In the genomic region with DNA sequence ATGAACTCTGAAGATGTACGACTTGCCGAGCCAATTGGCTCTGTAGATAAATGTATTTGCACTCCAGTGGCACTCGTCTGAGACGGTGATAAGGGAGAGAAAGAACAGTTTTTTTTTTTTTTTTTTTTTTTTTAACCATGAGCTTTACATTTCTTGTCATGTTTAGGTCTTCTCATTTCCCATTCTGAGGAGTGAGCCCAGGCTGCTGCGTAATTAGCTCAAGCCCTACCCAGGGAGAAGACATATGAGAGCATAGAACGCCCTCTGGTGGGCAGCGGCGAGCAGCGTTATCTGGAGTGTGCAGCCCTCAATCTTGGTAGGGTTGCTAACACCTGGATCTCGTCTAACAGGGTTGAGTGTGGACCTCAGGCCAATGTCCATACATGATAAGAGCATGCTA, we compare ENCODE assay signal across 7 mouse cellular contexts. TPM values are rescaled to one million over a fixed set of nuclear protein-coding genes. Genes with fewer than 3 reads are reported as not detected.
DNase-seq lines count a peak whose midpoint lies in the region.

No protein-coding gene starts in this region.

- intact Hi-C loops in left cerebral cortex, postnatal 14 days (cut with DNase I) = loop anchor here (2.0 to 5.0 kb wide), 3 partner anchors 122 to 356 kb away; no protein-coding TSS in a partner anchor

- 33% methylated on average over 10 of the region's 10 CpGs for WGBS in midbrain, embryonic 10.5 days

- H3K27ac ChIP-seq in midbrain, embryonic 10.5 days (replicated peaks) = no peak overlapping the region

- DNase-seq in adrenal gland, adult (ENCODE audit: inconsistent age in 2 of 2, low spot score in 1 of 2) = peak; percentile 54 to 82
- DNase-seq in cerebellum, postnatal 10 days = peak; percentile 74 to 77
- DNase-seq in frontal cortex, postnatal 14 days (ENCODE audit: low spot score in 2 of 2) = peak; percentile 33 to 55
- DNase-seq in hindlimb bud, embryonic 11.5 days (ENCODE audit: extremely low spot score, low read depth, low spot score) = peak; percentile 18
- peak; percentile 73 to 77 for DNase-seq in left cerebral cortex, postnatal 14 days (ENCODE audit: low spot score in 2 of 2)
- DNase-seq in midbrain, embryonic 10.5 days (ENCODE audit: low spot score) = peak; percentile 50
- DNase-seq in spleen, postnatal 14 days (ENCODE audit: low spot score in 2 of 2) = peak; percentile 13 to 43

- no peaks in the 10 kb centered on the region for H3K9me3 ChIP-seq in midbrain, embryonic 10.5 days (replicated peaks)

- H3K36me3 ChIP-seq in midbrain, embryonic 10.5 days = no peaks in the 10 kb centered on the region

- H3K4me3 ChIP-seq in midbrain, embryonic 10.5 days = no peak overlapping the region

- no peaks in the 10 kb centered on the region for H3K27me3 ChIP-seq in midbrain, embryonic 10.5 days (ENCODE audit: low read depth, poor library complexity, severe bottlenecking)

- no peaks in the 10 kb centered on the region for H3K4me1 ChIP-seq in midbrain, embryonic 10.5 days

RNA-seq across cellular contexts. Expression of gene Il12rb2, which starts 57.5 kb away (rescaled TPM):
- total RNA-seq in left cerebral cortex, postnatal 14 days (2021) = under 1 TPM; 0.37 to 0.80 TPM
- 0.04 and 0.06 TPM in 2 replicates for polyA plus RNA-seq in midbrain, embryonic 10.5 days (2016; fragmentation: Nextera tagmentation; extraction: Ambion mirVana)

Comparison
In these comparisons a context has a peak if more than half of its experiments do, and no peak if none do; other contexts are left out.
1. DNase-seq: peak in every context shown above with its lines; median percentile 76 in cerebellum, postnatal 10 days; 75 in left cerebral cortex, postnatal 14 days; 68 in adrenal gland, adult; 50 in midbrain, embryonic 10.5 days; 44 in frontal cortex, postnatal 14 days; 28 in spleen, postnatal 14 days; 18 in hindlimb bud, embryonic 11.5 days.